Mouse (Mus musculus): Measurements from ENCODE around the gene Gpt2.

DNA sequence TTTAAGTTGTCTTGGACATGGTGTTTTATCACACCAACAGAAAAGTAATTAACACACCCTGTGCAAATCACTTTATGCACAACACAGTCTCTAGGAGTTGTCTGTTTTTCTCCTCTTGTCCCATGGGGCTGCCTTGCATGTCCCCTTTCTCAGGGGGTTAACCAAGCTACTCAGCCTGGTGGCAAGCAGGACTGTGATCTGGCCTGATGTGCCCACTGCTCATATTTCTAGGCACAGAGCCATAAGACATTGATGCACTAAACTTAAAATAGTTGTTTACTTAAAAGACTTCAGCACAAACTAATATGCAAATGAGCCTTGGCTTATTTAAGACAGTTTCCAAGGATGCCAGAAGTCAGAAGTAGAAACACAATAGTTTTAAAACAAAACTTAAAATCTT lies 28.1 kb upstream of the Gpt2 start:
- TF ChIP-seq POLR2A (IDR thresholded peaks at IDR 0.05; ENCODE audit: insufficient read length, low read depth) (no peak), MYOG (IDR thresholded peaks at IDR 0.05; ENCODE audit: control insufficient read depth in 1 of 3, insufficient read depth in 1 of 3, insufficient read length in 2 of 3, low read depth in 2 of 3) (no peak), REST (IDR thresholded peaks at IDR 0.05; ENCODE audit: insufficient read depth, insufficient read length) (no peak), E2F4 (IDR thresholded peaks at IDR 0.05; ENCODE audit: insufficient read depth) (no peak)
